Mouse (Mus musculus): ENCODE measurements around the gene Sppl3. TPM values are rescaled to one million over a fixed set of nuclear protein-coding genes. Genes with fewer than 3 reads are reported as not detected.

Gene Sppl3
- polyA plus RNA-seq, 1 experiment: 66.4 TPM

GRCm38 (mm10) chr5:115140726-115141125, 129.8 kb downstream of the Sppl3 start:
- Histone ChIP-seq H3K27ac (ENCODE audit: insufficient read depth, low read length) (no peak overlapping the region), H3K4me3 (ENCODE audit: insufficient read depth, low read length) (no peak overlapping the region), H3K4me1 (ENCODE audit: control insufficient read depth, insufficient read depth, low read length) (peaks cover 13% of the 10 kb centered on the region)
- TF ChIP-seq CTCF (IDR thresholded peaks at IDR 0.05; ENCODE audit: extremely low read depth, insufficient read depth, low read length) (no peak), POLR2A (IDR thresholded peaks at IDR 0.05; ENCODE audit: extremely low read depth, insufficient read depth, low read length) (no peak)

GRCm38 (mm10) chr5:115142166-115142697, 131.3 kb downstream of the Sppl3 start:
- H3K4me1 ChIP-seq (ENCODE audit: control insufficient read depth, insufficient read depth, low read length): peaks cover 14% of the 10 kb centered on the region
- TF ChIP-seq CTCF (IDR thresholded peaks at IDR 0.05; ENCODE audit: extremely low read depth, insufficient read depth, low read length): no peak
- TF ChIP-seq POLR2A (IDR thresholded peaks at IDR 0.05; ENCODE audit: extremely low read depth, insufficient read depth, low read length): no peak
- no peak overlapping the region for H3K27ac ChIP-seq (ENCODE audit: insufficient read depth, low read length)
- H3K4me3 ChIP-seq (ENCODE audit: insufficient read depth, low read length): no peak overlapping the region

- Histone ChIP-seq H3K27ac (ENCODE audit: insufficient read depth, low read length) (no peak overlapping the region), H3K4me1 (ENCODE audit: control insufficient read depth, insufficient read depth, low read length) (peaks cover 14% of the 10 kb centered on the region), H3K4me3 (ENCODE audit: insufficient read depth, low read length) (no peak overlapping the region)
- TF ChIP-seq POLR2A (IDR thresholded peaks at IDR 0.05; ENCODE audit: extremely low read depth, insufficient read depth, low read length) (no peak), CTCF (IDR thresholded peaks at IDR 0.05; ENCODE audit: extremely low read depth, insufficient read depth, low read length) (no peak)
Observed at GRCm38 (mm10) chr5:115143552-115143951, 132.6 kb downstream of the Sppl3 start.

- TF ChIP-seq POLR2A (IDR thresholded peaks at IDR 0.05; ENCODE audit: extremely low read depth, insufficient read depth, low read length) (no peak), CTCF (IDR thresholded peaks at IDR 0.05; ENCODE audit: extremely low read depth, insufficient read depth, low read length) (no peak)
- H3K4me3 ChIP-seq (ENCODE audit: insufficient read depth, low read length): no peak overlapping the region
- H3K27ac ChIP-seq (ENCODE audit: insufficient read depth, low read length): peak overlapping the region; percentile 48; the same call in 1 of the 2 replicates
- peaks cover 14% of the 10 kb centered on the region for H3K4me1 ChIP-seq (ENCODE audit: control insufficient read depth, insufficient read depth, low read length)
Observed at GRCm38 (mm10) chr5:115144471-115144870, 133.5 kb downstream of the Sppl3 start.

DNA sequence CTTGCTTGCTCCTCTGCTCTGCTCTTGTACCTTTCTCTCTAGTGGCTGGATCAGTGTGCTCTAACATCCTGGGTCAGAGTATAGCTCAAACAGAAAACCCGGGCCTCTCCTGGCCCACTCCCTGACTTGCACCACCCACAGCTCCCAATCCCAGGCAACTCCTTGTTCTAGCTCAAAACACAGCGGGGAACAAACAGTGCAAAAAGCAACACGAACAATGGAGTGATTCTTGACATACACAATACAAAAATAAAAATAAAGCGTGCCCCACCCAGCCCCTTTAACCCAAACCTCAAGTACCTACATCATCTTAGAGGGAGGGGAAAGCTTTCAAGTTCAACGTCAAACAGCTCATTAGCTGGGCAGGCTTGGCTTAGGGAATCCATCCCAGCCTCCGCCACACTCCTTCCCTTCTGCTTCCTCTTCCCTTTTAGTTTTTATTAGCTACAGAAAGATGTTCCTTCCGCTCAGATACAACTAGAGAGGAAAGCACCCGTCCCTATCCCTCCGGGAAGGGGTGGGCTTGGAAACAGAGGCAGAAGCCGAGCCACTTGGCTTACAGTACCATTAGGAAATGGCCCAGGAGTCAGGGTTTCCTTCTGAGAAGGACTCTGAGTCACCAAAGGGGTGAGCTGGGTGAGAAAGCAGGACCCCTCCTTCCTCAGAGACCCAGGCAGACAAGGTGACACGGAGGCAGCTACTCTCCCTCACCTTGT, 134.5 kb downstream of the Sppl3 start:
- Histone ChIP-seq H3K27ac (ENCODE audit: insufficient read depth, low read length) (peak overlapping the region; percentile 48; the same call in 1 of the 2 replicates), H3K4me3 (ENCODE audit: insufficient read depth, low read length) (no peak overlapping the region), H3K4me1 (ENCODE audit: control insufficient read depth, insufficient read depth, low read length) (peaks cover 14% of the 10 kb centered on the region)
- TF ChIP-seq POLR2A (IDR thresholded peaks at IDR 0.05; ENCODE audit: extremely low read depth, insufficient read depth, low read length): no peak
- TF ChIP-seq CTCF (IDR thresholded peaks at IDR 0.05; ENCODE audit: extremely low read depth, insufficient read depth, low read length): no peak

DNA sequence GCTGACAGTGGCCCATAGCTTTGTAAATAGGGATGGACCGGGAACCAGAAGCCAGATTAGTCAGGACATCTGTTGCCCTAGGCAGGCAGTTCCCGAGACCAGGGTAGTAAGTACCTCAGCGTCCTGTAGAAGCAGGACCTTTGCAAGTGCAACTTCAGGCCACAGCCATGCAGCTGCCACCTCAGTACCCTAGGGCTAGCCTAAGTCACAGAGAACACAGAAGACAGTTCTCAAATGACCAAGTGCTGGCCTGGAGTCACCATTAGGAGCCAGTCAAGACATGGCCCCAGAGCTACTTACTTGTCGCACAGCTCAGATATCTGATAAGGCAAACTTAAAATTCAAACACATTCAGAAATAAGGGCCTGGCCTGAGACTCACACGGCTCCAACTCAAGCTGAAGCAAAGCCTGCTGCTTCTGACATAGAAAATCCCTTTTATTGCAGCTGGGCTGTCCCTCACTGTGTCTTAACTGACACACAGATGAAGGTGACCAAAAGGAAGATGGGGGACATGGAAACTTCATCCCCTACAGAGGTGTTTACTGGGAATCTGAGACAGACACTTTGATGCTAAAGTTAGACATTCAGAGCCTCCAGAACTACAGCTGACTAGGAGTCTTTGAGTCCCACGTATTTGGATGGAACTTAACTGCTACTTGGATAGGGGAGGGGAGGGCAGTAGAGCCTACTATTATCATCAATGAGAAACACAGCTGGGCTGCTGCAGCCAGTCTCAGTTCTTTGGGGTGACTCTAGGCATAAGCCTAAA, 135.2 kb downstream of the Sppl3 start:
- Histone ChIP-seq H3K4me3 (ENCODE audit: insufficient read depth, low read length) (no peak overlapping the region), H3K27ac (ENCODE audit: insufficient read depth, low read length) (no peak overlapping the region), H3K4me1 (ENCODE audit: control insufficient read depth, insufficient read depth, low read length) (peaks cover 14% of the 10 kb centered on the region)
- TF ChIP-seq POLR2A (IDR thresholded peaks at IDR 0.05; ENCODE audit: extremely low read depth, insufficient read depth, low read length) (no peak), CTCF (IDR thresholded peaks at IDR 0.05; ENCODE audit: extremely low read depth, insufficient read depth, low read length) (no peak)

DNA sequence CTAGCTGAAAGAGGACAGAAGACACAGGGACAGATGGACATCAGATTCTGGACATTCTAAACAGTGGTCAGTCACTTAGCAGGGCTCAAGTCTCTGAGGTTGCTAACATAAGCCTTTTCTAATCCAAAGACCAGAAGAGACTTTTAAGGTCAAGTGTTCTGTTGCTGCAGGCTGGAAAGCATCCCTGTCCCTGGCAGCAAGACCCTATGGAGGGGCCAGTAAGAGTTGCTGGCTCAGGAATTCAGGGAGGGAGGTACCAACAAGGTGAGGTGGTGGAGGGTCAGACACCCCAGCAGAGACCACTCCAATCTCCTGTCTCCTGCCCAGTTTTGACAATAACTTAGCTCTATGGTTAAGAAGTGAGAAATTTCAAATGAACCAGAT, 135.8 kb downstream of the Sppl3 start:
- no peak for TF ChIP-seq POLR2A (IDR thresholded peaks at IDR 0.05; ENCODE audit: extremely low read depth, insufficient read depth, low read length)
- Histone ChIP-seq H3K4me3 (ENCODE audit: insufficient read depth, low read length) (no peak overlapping the region), H3K4me1 (ENCODE audit: control insufficient read depth, insufficient read depth, low read length) (peaks cover 14% of the 10 kb centered on the region), H3K27ac (ENCODE audit: insufficient read depth, low read length) (no peak overlapping the region)

GRCm38 (mm10) chr5:115147388-115147787, 136.5 kb downstream of the Sppl3 start:
- TF ChIP-seq CTCF (IDR thresholded peaks at IDR 0.05; ENCODE audit: extremely low read depth, insufficient read depth, low read length): no peak
- TF ChIP-seq POLR2A (IDR thresholded peaks at IDR 0.05; ENCODE audit: extremely low read depth, insufficient read depth, low read length): no peak
- H3K4me1 ChIP-seq (ENCODE audit: control insufficient read depth, insufficient read depth, low read length): peaks cover 14% of the 10 kb centered on the region
- H3K4me3 ChIP-seq (ENCODE audit: insufficient read depth, low read length): no peak overlapping the region
- no peak overlapping the region for H3K27ac ChIP-seq (ENCODE audit: insufficient read depth, low read length)

DNA sequence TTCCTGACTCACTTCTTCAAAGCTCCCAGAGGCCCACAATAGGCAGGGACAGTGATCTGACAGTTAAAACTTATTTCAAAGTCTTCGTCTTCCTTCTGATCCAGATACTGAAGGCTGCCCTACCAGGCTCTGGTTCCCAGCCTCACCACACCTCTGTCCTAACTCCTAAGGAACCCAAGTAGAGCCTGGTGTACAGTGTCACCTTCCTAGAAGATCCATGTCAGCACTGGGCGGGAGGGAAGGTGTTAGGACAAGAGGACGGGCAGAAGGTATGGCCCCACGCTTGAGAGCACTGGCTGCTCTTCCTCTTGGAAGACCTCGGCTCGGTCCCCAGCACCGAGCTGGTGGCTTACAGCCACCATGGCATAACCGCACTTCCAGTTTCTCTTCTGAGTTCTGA, 137.4 kb downstream of the Sppl3 start:
- Histone ChIP-seq H3K4me1 (ENCODE audit: control insufficient read depth, insufficient read depth, low read length) (peaks cover 10% of the 10 kb centered on the region), H3K4me3 (ENCODE audit: insufficient read depth, low read length) (no peak overlapping the region), H3K27ac (ENCODE audit: insufficient read depth, low read length) (no peak overlapping the region)
- no peak for TF ChIP-seq POLR2A (IDR thresholded peaks at IDR 0.05; ENCODE audit: extremely low read depth, insufficient read depth, low read length)
- no peak for TF ChIP-seq CTCF (IDR thresholded peaks at IDR 0.05; ENCODE audit: extremely low read depth, insufficient read depth, low read length)

Other genes starting within 250 kb of the Sppl3 start
- 36.2 and 38.5 TPM in 2 replicates for gene Ankrd13a, start 236.5 kb upstream of the Sppl3 start, polyA plus RNA-seq (2012; rRNA removed)
- gene Git2, start 235.6 kb upstream of the Sppl3 start, polyA plus RNA-seq (2012; rRNA removed): 44.0 and 44.1 TPM in 2 replicates
- gene 1500011B03Rik, start 187.7 kb upstream of the Sppl3 start, polyA plus RNA-seq (2012; rRNA removed): 232 and 245 TPM in 2 replicates
- gene 4930519G04Rik, start 157.5 kb upstream of the Sppl3 start, polyA plus RNA-seq (2012; rRNA removed): 0.06 TPM in 1 of 2 replicates, not detected in the other
- gene Gm9936, start 152.5 kb upstream of the Sppl3 start, polyA plus RNA-seq (2012; rRNA removed): 0.25 and 0.36 TPM in 2 replicates
- 7.5 and 8.6 TPM in 2 replicates for gene Oasl2, start 114.2 kb upstream of the Sppl3 start, polyA plus RNA-seq (2012; rRNA removed)
- 0.35 and 0.78 TPM in 2 replicates for gene Oasl1, start 87.9 kb upstream of the Sppl3 start, polyA plus RNA-seq (2012; rRNA removed)
- 129 and 136 TPM in 2 replicates for gene 2210016L21Rik, start 69.0 kb upstream of the Sppl3 start, polyA plus RNA-seq (2012; rRNA removed)
- not detected in 2 replicates for gene Hnf1a, start 40.0 kb upstream of the Sppl3 start, polyA plus RNA-seq (2012; rRNA removed)
- not detected in 2 replicates for gene Gm10401, start 87.2 kb downstream of the Sppl3 start, polyA plus RNA-seq (2012; rRNA removed)
- 12.7 and 12.8 TPM in 2 replicates for gene Acads, start 108.2 kb downstream of the Sppl3 start, polyA plus RNA-seq (2012; rRNA removed)
- 24.8 and 26.2 TPM in 2 replicates for gene Unc119b, start 123.8 kb downstream of the Sppl3 start, polyA plus RNA-seq (2012; rRNA removed)
- gene Mlec, start 147.0 kb downstream of the Sppl3 start, polyA plus RNA-seq (2012; rRNA removed): 74.6 and 78.6 TPM in 2 replicates
- 444 and 462 TPM in 2 replicates for gene Cabp1, start 183.2 kb downstream of the Sppl3 start, polyA plus RNA-seq (2012; rRNA removed)
- 193 and 195 TPM in 2 replicates for gene Pop5, start 224.7 kb downstream of the Sppl3 start, polyA plus RNA-seq (2012; rRNA removed)